Mouse (Mus musculus): ENCODE measurements around the gene Gsdma. TPM values are rescaled to one million over a fixed set of nuclear protein-coding genes. Genes with fewer than 3 reads are reported as not detected.
"Not testable (repeated sequence)": the region's sequence is repeated elsewhere in the genome, so short reads cannot be mapped to it uniquely, and the experiment has no call there.

The Gsdma gene
- not detected in 2 replicates for polyA plus RNA-seq (2014; fragmentation: Nextera tagmentation; extraction: Ambion mirVana)

DNA sequence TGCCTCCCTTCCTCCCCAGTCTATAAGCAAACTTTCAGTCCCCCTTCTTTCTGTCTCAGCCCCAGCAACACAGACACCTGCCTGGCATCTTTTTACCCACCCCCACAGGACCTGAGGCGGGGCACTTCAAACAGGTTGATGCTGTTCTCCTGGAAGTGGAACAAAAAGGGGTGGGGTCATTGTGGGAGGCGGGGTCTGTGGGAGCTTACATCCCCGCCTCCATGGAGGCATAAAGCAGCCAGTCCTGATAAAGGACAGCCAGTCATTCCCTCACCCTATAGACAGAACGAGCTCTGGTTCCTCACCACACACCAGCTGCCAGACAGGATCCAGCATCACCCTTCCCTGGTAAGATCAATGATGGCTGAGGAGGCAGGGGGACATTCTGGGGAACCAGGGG is at the start of gene Gsdma:
Gsdma (plus strand) TSS at position 261 of the 400 bp plus-strand sequence.
- Histone ChIP-seq H3K4me2 (ENCODE audit: low read length) (no peak within 1 kb of the TSS), H3K4me3 (ENCODE audit: control insufficient read depth in 1 of 2, insufficient read depth in 1 of 2, low read depth in 1 of 2, low read length in 2 of 2) (no peak within 1 kb of the TSS), H3K9me3 (ENCODE audit: control insufficient read depth, low read length) (no peaks in the 10 kb centered on the region), H3K27me3 (ENCODE audit: control insufficient read depth, insufficient read depth, low read length) (peaks cover 28% of the 10 kb centered on the region), H3K27ac (replicated peaks in 1 of 2; ENCODE audit: control insufficient read depth in 1 of 2, insufficient read depth in 1 of 2, low read depth in 2 of 2, low read length in 2 of 2) (no peak within 1 kb of the TSS), H3K4me1 (ENCODE audit: control insufficient read depth in 2 of 2, insufficient read depth in 2 of 2, low read length in 2 of 2) (no peaks in the 10 kb centered on the region), H3K36me3 (ENCODE audit: control insufficient read depth, insufficient read depth, low read length) (no peaks in the 10 kb centered on the region), H3K9ac (ENCODE audit: low read length) (no peak within 1 kb of the TSS)
- WGBS: 20% methylated on average over 4 of the region's 4 CpGs
- no peak for ATAC-seq (ENCODE audit: insufficient number of reproducible peaks, insufficient read depth, low FRiP score, low read depth)

DNA sequence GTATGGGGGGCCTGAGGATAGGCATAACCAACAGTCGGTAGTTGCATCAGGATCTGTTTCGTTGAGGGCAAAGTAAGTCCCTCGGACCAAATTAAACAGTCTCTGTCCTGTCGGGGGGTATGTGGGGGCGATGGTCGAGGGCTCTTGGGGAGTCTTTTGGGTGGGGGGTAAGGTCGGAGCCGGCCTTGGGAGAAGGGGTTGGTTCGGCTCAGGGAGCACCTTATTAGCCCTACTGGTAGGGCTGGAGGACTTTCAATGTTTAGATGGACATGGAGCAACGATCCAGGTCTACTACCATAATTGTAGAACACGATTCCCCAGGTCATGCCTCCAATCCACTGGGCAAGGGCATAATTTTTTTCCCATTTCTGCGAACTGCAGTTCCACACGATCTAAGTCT is 43.4 kb upstream of the Gsdma start:
- no peak overlapping the region for H3K4me2 ChIP-seq (ENCODE audit: low read length)
- no peaks in the 10 kb centered on the region for H3K36me3 ChIP-seq (ENCODE audit: control insufficient read depth, insufficient read depth, low read length)
- no peak overlapping the region for H3K27ac ChIP-seq (replicated peaks in 1 of 2; ENCODE audit: control insufficient read depth in 1 of 2, insufficient read depth in 1 of 2, low read depth in 2 of 2, low read length in 2 of 2)
- H3K4me3 ChIP-seq (ENCODE audit: control insufficient read depth in 1 of 2, insufficient read depth in 1 of 2, low read depth in 1 of 2, low read length in 2 of 2): no peak overlapping the region
- no peak for ATAC-seq (ENCODE audit: insufficient number of reproducible peaks, insufficient read depth, low FRiP score, low read depth)
- H3K4me1 ChIP-seq (ENCODE audit: control insufficient read depth in 2 of 2, insufficient read depth in 2 of 2, low read length in 2 of 2): no peaks in the 10 kb centered on the region
- peaks cover 9% of the 10 kb centered on the region; the same call in 1 of the 2 replicates for H3K9me3 ChIP-seq (ENCODE audit: control insufficient read depth, low read length)
- 93% methylated on average over 13 of the region's 13 CpGs for WGBS
- H3K27me3 ChIP-seq (ENCODE audit: control insufficient read depth, insufficient read depth, low read length): no peaks in the 10 kb centered on the region
- H3K9ac ChIP-seq (ENCODE audit: low read length): no peak overlapping the region

- not testable (repeated sequence) for H3K9ac ChIP-seq (ENCODE audit: low read length); H3K4me2 ChIP-seq (ENCODE audit: low read length); H3K36me3 ChIP-seq (ENCODE audit: control insufficient read depth, insufficient read depth, low read length); H3K4me3 ChIP-seq (ENCODE audit: control insufficient read depth in 1 of 2, insufficient read depth in 1 of 2, low read depth in 1 of 2, low read length in 2 of 2); H3K4me1 ChIP-seq (ENCODE audit: control insufficient read depth in 2 of 2, insufficient read depth in 2 of 2, low read length in 2 of 2); H3K27ac ChIP-seq (replicated peaks in 1 of 2; ENCODE audit: control insufficient read depth in 1 of 2, insufficient read depth in 1 of 2, low read depth in 2 of 2, low read length in 2 of 2); H3K27me3 ChIP-seq (ENCODE audit: control insufficient read depth, insufficient read depth, low read length); H3K9me3 ChIP-seq (ENCODE audit: control insufficient read depth, low read length); ATAC-seq (ENCODE audit: insufficient number of reproducible peaks, insufficient read depth, low FRiP score, low read depth)
- 70% methylated on average over 6 of the region's 6 CpGs for WGBS
Measured at GRCm38 (mm10) chr11:98623981-98624380, 40.2 kb upstream of the Gsdma start.

DNA sequence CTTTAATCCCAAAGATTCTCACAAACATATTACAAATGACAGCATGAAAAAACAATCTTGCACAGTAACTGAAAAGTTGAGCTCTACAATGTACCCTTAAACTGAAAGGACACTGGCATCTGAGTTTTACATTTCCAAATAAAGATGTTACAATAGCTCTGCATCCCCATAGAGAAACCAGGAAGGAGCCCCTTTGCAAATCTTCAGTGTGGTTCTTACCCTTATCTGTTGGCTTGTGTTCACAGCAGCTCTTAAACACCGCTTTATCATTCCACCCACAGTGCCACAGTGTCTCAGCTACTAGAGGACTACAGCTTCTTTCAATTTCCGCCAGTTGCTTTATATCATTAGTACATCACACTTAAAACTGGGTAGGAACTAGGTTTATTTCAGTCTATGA is 39.8 kb upstream of the Gsdma start:
- not testable (repeated sequence) for H3K27me3 ChIP-seq (ENCODE audit: control insufficient read depth, insufficient read depth, low read length); H3K4me1 ChIP-seq (ENCODE audit: control insufficient read depth in 2 of 2, insufficient read depth in 2 of 2, low read length in 2 of 2); H3K27ac ChIP-seq (replicated peaks in 1 of 2; ENCODE audit: control insufficient read depth in 1 of 2, insufficient read depth in 1 of 2, low read depth in 2 of 2, low read length in 2 of 2); H3K9me3 ChIP-seq (ENCODE audit: control insufficient read depth, low read length); H3K9ac ChIP-seq (ENCODE audit: low read length); ATAC-seq (ENCODE audit: insufficient number of reproducible peaks, insufficient read depth, low FRiP score, low read depth); H3K4me2 ChIP-seq (ENCODE audit: low read length); H3K4me3 ChIP-seq (ENCODE audit: control insufficient read depth in 1 of 2, insufficient read depth in 1 of 2, low read depth in 1 of 2, low read length in 2 of 2); H3K36me3 ChIP-seq (ENCODE audit: control insufficient read depth, insufficient read depth, low read length)
- WGBS: 73% methylated on average over 2 of the region's 2 CpGs

- peaks cover 9% of the 10 kb centered on the region; the same call in 1 of the 2 replicates for H3K9me3 ChIP-seq (ENCODE audit: control insufficient read depth, low read length)
- WGBS: 82% methylated on average over 10 of the region's 10 CpGs
- H3K9ac ChIP-seq (ENCODE audit: low read length): no peak within 1 kb of the TSS
- no peak within 1 kb of the TSS for H3K4me3 ChIP-seq (ENCODE audit: control insufficient read depth in 1 of 2, insufficient read depth in 1 of 2, low read depth in 1 of 2, low read length in 2 of 2)
- no peak within 1 kb of the TSS for H3K4me2 ChIP-seq (ENCODE audit: low read length)
- no peaks in the 10 kb centered on the region for H3K4me1 ChIP-seq (ENCODE audit: control insufficient read depth in 2 of 2, insufficient read depth in 2 of 2, low read length in 2 of 2)
- ATAC-seq (ENCODE audit: insufficient number of reproducible peaks, insufficient read depth, low FRiP score, low read depth): no peak
- 0 out of 2 replicates have a peak, but pooled peaks cover 2% of the 10 kb centered on the region for H3K27me3 ChIP-seq (ENCODE audit: control insufficient read depth, insufficient read depth, low read length)
- no peak within 1 kb of the TSS for H3K27ac ChIP-seq (replicated peaks in 1 of 2; ENCODE audit: control insufficient read depth in 1 of 2, insufficient read depth in 1 of 2, low read depth in 2 of 2, low read length in 2 of 2)
- no peaks in the 10 kb centered on the region for H3K36me3 ChIP-seq (ENCODE audit: control insufficient read depth, insufficient read depth, low read length)
Measured at GRCm38 (mm10) chr11:98625611-98626410, 38.3 kb upstream of the Gsdma start, which contains the start of the genes Gm12355 and Gsdma3. Gene Gm12355 (minus strand): TSS chr11:98625661. Gene Gsdma3 (plus strand): TSS chr11:98626360.

- H3K27me3 ChIP-seq (ENCODE audit: control insufficient read depth, insufficient read depth, low read length): peaks cover 6% of the 10 kb centered on the region; the same call in 1 of the 2 replicates
- 0 out of 2 replicates have a peak, but pooled peaks cover 3% of the 10 kb centered on the region for H3K9me3 ChIP-seq (ENCODE audit: control insufficient read depth, low read length)
- no peaks in the 10 kb centered on the region for H3K36me3 ChIP-seq (ENCODE audit: control insufficient read depth, insufficient read depth, low read length)
- no peak overlapping the region for H3K4me2 ChIP-seq (ENCODE audit: low read length)
- ATAC-seq (ENCODE audit: insufficient number of reproducible peaks, insufficient read depth, low FRiP score, low read depth): no peak
- H3K4me1 ChIP-seq (ENCODE audit: control insufficient read depth in 2 of 2, insufficient read depth in 2 of 2, low read length in 2 of 2): no peaks in the 10 kb centered on the region
- WGBS: 83% methylated on average over 3 of the region's 3 CpGs
- no peak overlapping the region for H3K4me3 ChIP-seq (ENCODE audit: control insufficient read depth in 1 of 2, insufficient read depth in 1 of 2, low read depth in 1 of 2, low read length in 2 of 2)
- no peak overlapping the region for H3K9ac ChIP-seq (ENCODE audit: low read length)
- H3K27ac ChIP-seq (replicated peaks in 1 of 2; ENCODE audit: control insufficient read depth in 1 of 2, insufficient read depth in 1 of 2, low read depth in 2 of 2, low read length in 2 of 2): no peak overlapping the region
Measured at GRCm38 (mm10) chr11:98628706-98629105, 35.4 kb upstream of the Gsdma start.

GRCm38 (mm10) chr11:98630646-98631045 is 33.5 kb upstream of the Gsdma start:
- H3K27me3 ChIP-seq (ENCODE audit: control insufficient read depth, insufficient read depth, low read length): peaks cover 6% of the 10 kb centered on the region; the same call in 1 of the 2 replicates
- H3K9ac ChIP-seq (ENCODE audit: low read length): no peak overlapping the region
- ATAC-seq (ENCODE audit: insufficient number of reproducible peaks, insufficient read depth, low FRiP score, low read depth): no peak
- no peak overlapping the region for H3K4me3 ChIP-seq (ENCODE audit: control insufficient read depth in 1 of 2, insufficient read depth in 1 of 2, low read depth in 1 of 2, low read length in 2 of 2)
- no peak overlapping the region for H3K4me2 ChIP-seq (ENCODE audit: low read length)
- H3K4me1 ChIP-seq (ENCODE audit: control insufficient read depth in 2 of 2, insufficient read depth in 2 of 2, low read length in 2 of 2): no peaks in the 10 kb centered on the region
- H3K9me3 ChIP-seq (ENCODE audit: control insufficient read depth, low read length): no peaks in the 10 kb centered on the region
- no peak overlapping the region for H3K27ac ChIP-seq (replicated peaks in 1 of 2; ENCODE audit: control insufficient read depth in 1 of 2, insufficient read depth in 1 of 2, low read depth in 2 of 2, low read length in 2 of 2)
- 76% methylated on average over 5 of the region's 5 CpGs for WGBS
- no peaks in the 10 kb centered on the region for H3K36me3 ChIP-seq (ENCODE audit: control insufficient read depth, insufficient read depth, low read length)

Measured in heart, embryonic 14.5 days (tissue).